8 mouse cellular contexts compared by ENCODE assay signal in the genomic region with DNA sequence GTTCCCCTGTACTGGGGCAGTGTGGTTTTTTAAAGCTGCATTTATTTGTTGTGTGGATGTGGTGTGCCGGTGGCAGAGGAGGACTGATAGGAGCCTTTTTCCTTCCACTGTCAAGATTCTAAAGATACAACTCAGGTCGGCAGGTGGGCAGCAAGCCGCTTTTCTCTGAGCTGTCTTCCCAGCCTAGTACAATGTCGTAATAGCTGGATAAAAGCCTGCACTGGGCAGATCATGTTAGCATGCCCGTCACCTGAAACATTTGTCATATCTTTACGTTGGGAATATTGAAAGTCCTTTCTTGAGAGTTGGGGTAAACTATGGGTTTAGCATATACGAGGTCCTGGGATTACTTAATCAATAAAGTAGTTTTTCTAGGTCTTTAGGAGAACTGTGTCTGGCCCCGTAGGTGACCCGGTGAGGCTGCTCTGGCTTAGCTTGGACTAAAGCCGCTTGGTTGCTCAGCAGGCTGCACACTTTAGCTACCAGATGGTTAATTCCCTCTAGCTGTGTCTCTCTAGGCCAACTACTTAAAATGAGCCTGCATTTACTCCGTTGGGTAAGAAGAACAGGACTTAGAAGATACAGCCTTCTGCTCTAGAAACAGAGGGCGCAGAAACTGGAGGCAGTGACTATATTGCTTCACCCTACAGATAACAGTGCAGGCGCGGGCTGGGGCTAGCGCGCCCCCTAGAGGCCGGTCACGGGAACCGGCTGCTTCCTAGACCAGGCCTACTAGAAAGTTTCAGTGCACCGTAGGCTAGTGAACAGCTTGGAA. TPM values are rescaled to one million over a fixed set of nuclear protein-coding genes. Genes with fewer than 3 reads are reported as not detected.
DNase-seq lines count a peak whose midpoint lies in the region; ATAC-seq and TF ChIP-seq lines count a peak whose summit lies in the region.

No protein-coding gene starts in this region.

- no peak overlapping the region for H3K4me3 ChIP-seq in ES-Bruce4 (ENCODE audit: low read depth, low read length)
- no peak overlapping the region for H3K4me3 ChIP-seq in forebrain, embryonic 10.5 days
- H3K4me3 ChIP-seq in heart, embryonic 14.5 days (ENCODE audit: control insufficient read depth in 1 of 2, insufficient read depth in 1 of 2, low read depth in 1 of 2, low read length in 2 of 2) = no peak overlapping the region
- no peak overlapping the region for H3K4me3 ChIP-seq in layer of hippocampus, adult 2 months
- H3K4me3 ChIP-seq in lung, embryonic 16.5 days (ENCODE audit: low read length) = no peak overlapping the region

- TF ChIP-seq POLR2A in ES-Bruce4 (IDR thresholded peaks at IDR 0.05; ENCODE audit: insufficient read depth, low read length) = no peak
- TF ChIP-seq POLR2A in brain, embryonic 14.5 days (IDR thresholded peaks at IDR 0.05; ENCODE audit: borderline replicate concordance, extremely low read depth, insufficient read depth, insufficient read length, poor library complexity, severe bottlenecking) = no peak

- TF ChIP-seq CTCF in ES-Bruce4 (IDR thresholded peaks at IDR 0.05; ENCODE audit: low read depth, low read length) = peak; percentile 90
- TF ChIP-seq CTCF in brain, embryonic 14.5 days (IDR thresholded peaks at IDR 0.05; ENCODE audit: borderline replicate concordance, extremely low read depth, insufficient read depth, insufficient read length) = peak; percentile 93
- peak; percentile 87 for TF ChIP-seq CTCF in layer of hippocampus, adult 2 months (conservative IDR thresholded peaks at IDR 0.05)

- H3K36me3 ChIP-seq in ES-Bruce4 (ENCODE audit: control insufficient read depth, insufficient read depth, low read length, poor library complexity, severe bottlenecking) = no peaks in the 10 kb centered on the region
- no peaks in the 10 kb centered on the region for H3K36me3 ChIP-seq in forebrain, embryonic 10.5 days (replicated peaks)
- no peaks in the 10 kb centered on the region for H3K36me3 ChIP-seq in heart, embryonic 14.5 days (ENCODE audit: control insufficient read depth, insufficient read depth, low read length)
- H3K36me3 ChIP-seq in lung, embryonic 16.5 days (ENCODE audit: control insufficient read depth, insufficient read depth, low read length) = no peaks in the 10 kb centered on the region

- H3K9ac ChIP-seq in ES-Bruce4 (ENCODE audit: low read depth, poor library complexity, severe bottlenecking) = no peak overlapping the region
- H3K9ac ChIP-seq in heart, embryonic 14.5 days (ENCODE audit: low read length) = no peak overlapping the region
- no peak overlapping the region for H3K9ac ChIP-seq in lung, embryonic 16.5 days (ENCODE audit: low read length)

- no peak overlapping the region for H3K27ac ChIP-seq in ES-Bruce4 (ENCODE audit: insufficient read depth, low read length)
- no peak overlapping the region for H3K27ac ChIP-seq in forebrain, embryonic 10.5 days
- H3K27ac ChIP-seq in heart, embryonic 14.5 days (replicated peaks in 1 of 2; ENCODE audit: control insufficient read depth in 1 of 2, insufficient read depth in 1 of 2, low read depth in 2 of 2, low read length in 2 of 2) = no peak overlapping the region
- H3K27ac ChIP-seq in layer of hippocampus, adult 2 months = no peak overlapping the region
- no peak overlapping the region for H3K27ac ChIP-seq in lung, embryonic 16.5 days (ENCODE audit: low read length)

- H3K4me1 ChIP-seq in ES-Bruce4 (ENCODE audit: control insufficient read depth, insufficient read depth, low read length) = no peaks in the 10 kb centered on the region
- H3K4me1 ChIP-seq in forebrain, embryonic 10.5 days = peaks cover 7% of the 10 kb centered on the region
- no peaks in the 10 kb centered on the region for H3K4me1 ChIP-seq in heart, embryonic 14.5 days (ENCODE audit: control insufficient read depth in 2 of 2, insufficient read depth in 2 of 2, low read length in 2 of 2)
- no peaks in the 10 kb centered on the region for H3K4me1 ChIP-seq in lung, embryonic 16.5 days (replicated peaks; ENCODE audit: control insufficient read depth, insufficient read depth, low read length)

- H3K4me2 ChIP-seq in heart, embryonic 14.5 days (ENCODE audit: low read length) = no peak overlapping the region
- H3K4me2 ChIP-seq in lung, embryonic 16.5 days (ENCODE audit: low read depth, low read length) = no peak overlapping the region

- no peaks in the 10 kb centered on the region for H3K9me3 ChIP-seq in ES-Bruce4 (replicated peaks; ENCODE audit: control insufficient read depth, insufficient read depth, low read length, poor library complexity, severe bottlenecking)
- no peaks in the 10 kb centered on the region for H3K9me3 ChIP-seq in forebrain, embryonic 10.5 days
- H3K9me3 ChIP-seq in heart, embryonic 14.5 days (ENCODE audit: control insufficient read depth, low read length) = no peaks in the 10 kb centered on the region
- no peaks in the 10 kb centered on the region for H3K9me3 ChIP-seq in lung, embryonic 16.5 days (ENCODE audit: control insufficient read depth, low read length)

- WGBS in forebrain, embryonic 10.5 days = 46% methylated on average over 20 of the region's 20 CpGs
- 41% methylated on average over 20 of the region's 20 CpGs for WGBS in heart, embryonic 14.5 days
- WGBS in lung, embryonic 16.5 days = 40% methylated on average over 20 of the region's 20 CpGs

- H3K27me3 ChIP-seq in ES-Bruce4 (ENCODE audit: control insufficient read depth, insufficient read depth, low read length, poor library complexity, severe bottlenecking) = no peaks in the 10 kb centered on the region
- no peaks in the 10 kb centered on the region for H3K27me3 ChIP-seq in forebrain, embryonic 10.5 days (ENCODE audit: poor library complexity, severe bottlenecking)
- H3K27me3 ChIP-seq in heart, embryonic 14.5 days (ENCODE audit: control insufficient read depth, insufficient read depth, low read length) = no peaks in the 10 kb centered on the region
- H3K27me3 ChIP-seq in lung, embryonic 16.5 days (ENCODE audit: control insufficient read depth, insufficient read depth, low read depth, low read length) = no peaks in the 10 kb centered on the region

- DNase-seq in brain, embryonic 14.5 days (ENCODE audit: low read depth) = peak; percentile 78
- DNase-seq in forebrain, embryonic 10.5 days (ENCODE audit: extremely low spot score, low spot score) = peak; percentile 81
- peak; percentile 63 to 77 for DNase-seq in layer of hippocampus, adult 2 months (ENCODE audit: low spot score in 2 of 2)
- DNase-seq in retina, adult 2 months (ENCODE audit: low read depth, low spot score) = peak; percentile 76
- peak; percentile 79 for DNase-seq in thymus, postnatal 25 days

- TF ChIP-seq EP300 in ES-Bruce4 (IDR thresholded peaks at IDR 0.05; ENCODE audit: insufficient read depth, low read depth, low read length) = no peak

- 0 out of 2 replicates have a peak, but pooled peaks have one; percentile 54 for ATAC-seq in heart, embryonic 14.5 days (ENCODE audit: insufficient number of reproducible peaks, insufficient read depth, low FRiP score, low read depth)
- ATAC-seq in lung, embryonic 16.5 days (ENCODE audit: low read depth) = peak; percentile 88

RNA-seq across cellular contexts. Expression of gene Kpna3, which starts 58.2 kb away (rescaled TPM):
- 120 and 129 TPM in 2 replicates for polyA plus RNA-seq in ES-Bruce4 (2011; ENCODE audit: insufficient read depth, insufficient read length, low read depth, missing spikeins)
- polyA plus RNA-seq in brain, embryonic 14.5 days (2012; rRNA removed) = 48.4 and 56.8 TPM in 2 replicates
- polyA plus RNA-seq in forebrain, embryonic 10.5 days (2016; fragmentation: Nextera tagmentation; extraction: Ambion mirVana) = 89.8 and 92.4 TPM in 2 replicates
- polyA plus RNA-seq in heart, embryonic 14.5 days (2014; fragmentation: Nextera tagmentation; extraction: Ambion mirVana) = 31.5 and 32.2 TPM in 2 replicates
- total RNA-seq in layer of hippocampus, adult 2 months (2021) = 10 to 100 TPM; 66.9 to 70.2 TPM
- 37.8 and 41.1 TPM in 2 replicates for polyA plus RNA-seq in lung, embryonic 16.5 days (2015; fragmentation: Nextera tagmentation; extraction: Ambion mirVana)

RNA-seq across cellular contexts. Expression of gene Spryd7, which starts 58.8 kb away (rescaled TPM):
- 16.2 and 17.7 TPM in 2 replicates for polyA plus RNA-seq in ES-Bruce4 (2011; ENCODE audit: insufficient read depth, insufficient read length, low read depth, missing spikeins)
- 19.7 and 20.0 TPM in 2 replicates for polyA plus RNA-seq in brain, embryonic 14.5 days (2012; rRNA removed)
- polyA plus RNA-seq in forebrain, embryonic 10.5 days (2016; fragmentation: Nextera tagmentation; extraction: Ambion mirVana) = 13.8 and 14.1 TPM in 2 replicates
- 26.8 and 27.4 TPM in 2 replicates for polyA plus RNA-seq in heart, embryonic 14.5 days (2014; fragmentation: Nextera tagmentation; extraction: Ambion mirVana)
- 10 to 100 TPM; 46.1 to 46.8 TPM for total RNA-seq in layer of hippocampus, adult 2 months (2021)
- polyA plus RNA-seq in lung, embryonic 16.5 days (2015; fragmentation: Nextera tagmentation; extraction: Ambion mirVana) = 17.9 and 18.9 TPM in 2 replicates
